Mouse (Mus musculus) neural tube, embryonic 12.5 days (tissue): ENCODE measurements around the gene Pgf. TPM values are rescaled to one million over a fixed set of nuclear protein-coding genes. Genes with fewer than 3 reads are reported as not detected.

Experiments used
- ATAC-seq: fragments of 200-750 bp; cut with Nextera tagmentation; 2 replicates; pipeline ENCODE4 v1.8.0; 2017; ENCODE audit warnings: low read depth, mild to moderate bottlenecking, moderate TSS enrichment, moderate library complexity; ENCODE audit not compliant: low FRiP score
- H3K27ac ChIP-seq: fragments of 300-500 bp; sonication (generic); 2 replicates; pipeline ENCODE4 v1.5.1; 2016
- H3K27me3 ChIP-seq: fragments of 300-500 bp; sonication (generic); replicated peaks from 2 replicates; pipeline ENCODE4 v1.6.1; 2016; ENCODE audit warnings: mild to moderate bottlenecking
- H3K36me3 ChIP-seq: fragments of 300-500 bp; sonication (generic); 2 replicates; pipeline ENCODE4 v1.6.1; 2016; ENCODE audit warnings: mild to moderate bottlenecking
- H3K4me1 ChIP-seq: fragments of 300-500 bp; sonication (generic); 2 replicates; pipeline ENCODE4 v1.6.1; 2016
- H3K4me2 ChIP-seq: fragments of 300-500 bp; sonication (generic); replicated peaks from 2 replicates; pipeline ENCODE4 v1.6.1; 2016; ENCODE audit warnings: mild to moderate bottlenecking
- H3K4me3 ChIP-seq: fragments of 300-500 bp; sonication (generic); 2 replicates; pipeline ENCODE4 v1.5.1; 2016
- H3K9ac ChIP-seq: fragments of 300-500 bp; sonication (generic); 2 replicates; pipeline ENCODE4 v1.6.1; 2016; ENCODE audit warnings: mild to moderate bottlenecking
- H3K9me3 ChIP-seq: fragments of 300-500 bp; sonication (generic); 2 replicates; pipeline ENCODE4 v1.6.1; 2016; ENCODE audit warnings: mild to moderate bottlenecking
- WGBS: fragments of 180-500 bp; shearing (Covaris S2); methylation state at CpG from one replicate; pipeline ENCODE4 v1.1.7; 2016; 5-methylcytosine and 5-hydroxymethylcytosine counted together
- polyA plus RNA-seq: library from polyadenylated mRNA; unstranded; fragments of >200 nt; fragmentation: Nextera tagmentation; extraction: Ambion mirVana; gene quantifications from 2 replicates; pipeline ENCODE4 v1.2.1, GENCODE M21; 2016

Gene Pgf
- polyA plus RNA-seq, 1 experiment from 2014 or later: 10.9 TPM

DNA sequence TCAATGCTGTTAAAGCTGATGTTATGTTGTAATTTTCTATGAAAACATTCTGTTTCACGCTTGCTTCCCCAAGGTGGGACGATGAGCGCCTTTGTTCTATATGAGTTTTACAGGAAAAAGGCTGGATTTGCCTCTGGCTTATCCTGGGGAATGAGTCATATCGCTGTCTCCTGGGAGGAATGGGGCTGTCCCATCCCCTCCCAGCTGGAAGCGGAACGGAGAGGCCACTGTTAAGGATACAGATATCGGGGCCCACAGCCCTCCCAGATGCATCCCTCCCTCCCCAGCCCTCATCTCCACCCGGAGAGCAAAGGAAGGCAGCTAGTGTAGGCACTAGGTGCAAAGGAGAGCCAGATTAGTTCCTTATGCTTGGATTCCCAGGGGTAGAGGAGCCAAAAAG lies 8.2 kb upstream of the Pgf start:
- Histone ChIP-seq H3K27me3 (no peaks in the 10 kb centered on the region; the same call in 1 of the 2 replicates), H3K4me1 (peaks cover 20% of the 10 kb centered on the region), H3K9ac (no peak overlapping the region), H3K36me3 (no peaks in the 10 kb centered on the region), H3K9me3 (no peaks in the 10 kb centered on the region), H3K4me2 (no peak overlapping the region), H3K4me3 (no peak overlapping the region), H3K27ac (no peak overlapping the region)
- ATAC-seq: no peak
- WGBS: 69% methylated on average over 8 of the region's 8 CpGs

DNA sequence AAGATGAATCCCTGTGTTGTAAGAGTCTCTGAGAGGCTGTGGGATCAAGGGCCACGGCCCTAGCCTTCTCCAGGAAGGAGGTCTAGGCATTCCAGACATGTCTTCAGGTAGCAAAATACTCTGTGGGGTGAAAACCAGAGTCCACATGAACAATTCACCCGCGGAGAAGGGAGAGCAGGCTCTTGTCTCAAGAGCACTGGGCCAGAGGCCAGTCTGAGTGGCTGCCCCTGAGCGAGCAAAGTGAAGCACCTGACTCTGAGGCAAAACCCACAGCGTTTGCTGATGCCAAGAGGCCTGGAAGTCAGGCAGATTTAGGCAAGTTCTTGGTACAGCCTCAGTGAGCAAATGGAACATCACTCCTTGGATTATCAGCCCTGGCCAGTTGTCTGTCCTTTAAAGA lies 6.5 kb upstream of the Pgf start:
- Histone ChIP-seq H3K27me3 (no peaks in the 10 kb centered on the region; the same call in none of the 2 replicates), H3K9ac (no peak overlapping the region), H3K4me2 (no peak overlapping the region), H3K27ac (no peak overlapping the region), H3K36me3 (no peaks in the 10 kb centered on the region), H3K9me3 (no peaks in the 10 kb centered on the region), H3K4me3 (no peak overlapping the region), H3K4me1 (peaks cover 20% of the 10 kb centered on the region)
- 77% methylated on average over 5 of the region's 5 CpGs for WGBS
- ATAC-seq: no peak

DNA sequence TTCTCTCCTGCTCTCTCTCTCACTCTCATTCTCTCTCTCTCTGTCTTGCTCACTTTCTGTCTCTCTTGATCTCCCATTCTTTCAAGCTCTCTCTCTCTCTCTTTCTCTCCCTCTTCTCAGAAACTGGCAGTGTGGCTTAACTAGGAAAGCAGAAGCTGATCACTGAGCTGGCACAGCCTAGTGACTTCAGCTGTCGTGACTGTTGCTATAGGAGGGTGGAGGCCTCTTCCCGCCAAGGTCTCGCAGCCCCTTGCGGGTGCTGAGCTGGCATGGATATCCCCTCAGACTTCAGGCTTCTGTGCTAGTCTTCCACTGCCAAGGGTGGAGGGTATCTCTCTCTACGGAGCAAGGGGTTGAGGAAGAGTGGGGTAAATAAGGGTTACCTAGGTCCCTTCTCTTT lies 5.3 kb upstream of the Pgf start:
- no peak overlapping the region for H3K9ac ChIP-seq
- H3K9me3 ChIP-seq: no peaks in the 10 kb centered on the region
- no peak overlapping the region for H3K27ac ChIP-seq
- peak overlapping the region; percentile 38; the same call in 1 of the 2 replicates for H3K4me2 ChIP-seq
- 68% methylated on average over 5 of the region's 5 CpGs for WGBS
- no peak for ATAC-seq
- peaks cover 8% of the 10 kb centered on the region for H3K27me3 ChIP-seq
- no peak overlapping the region for H3K4me3 ChIP-seq
- no peaks in the 10 kb centered on the region for H3K36me3 ChIP-seq
- peaks cover 20% of the 10 kb centered on the region for H3K4me1 ChIP-seq

DNA sequence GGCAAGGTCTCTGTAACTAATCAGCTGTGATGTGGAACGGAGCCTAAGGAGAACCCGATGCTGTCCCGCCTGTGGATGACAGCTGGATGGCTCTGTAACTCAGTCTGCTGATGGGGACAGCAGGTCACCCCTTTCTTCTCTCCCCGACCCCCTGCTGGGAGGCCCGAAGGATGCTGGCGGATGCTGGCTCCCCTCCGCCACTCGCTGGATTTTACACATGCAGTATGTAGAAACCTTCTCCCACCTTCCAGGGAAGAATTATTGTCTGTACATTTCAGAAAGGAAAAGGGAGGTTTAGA lies 4.7 kb upstream of the Pgf start:
- peak overlapping the region; percentile 38 for H3K4me2 ChIP-seq
- peaks cover 14% of the 10 kb centered on the region for H3K27me3 ChIP-seq
- no peak overlapping the region for H3K27ac ChIP-seq
- 1% methylated on average over 8 of the region's 8 CpGs for WGBS
- H3K9ac ChIP-seq: 0 out of 2 replicates have a peak overlapping the region, but pooled peaks have one; percentile 29
- no peaks in the 10 kb centered on the region for H3K36me3 ChIP-seq
- peaks cover 24% of the 10 kb centered on the region for H3K4me1 ChIP-seq
- peak; percentile 78 for ATAC-seq
- H3K4me3 ChIP-seq: no peak overlapping the region
- H3K9me3 ChIP-seq: no peaks in the 10 kb centered on the region

DNA sequence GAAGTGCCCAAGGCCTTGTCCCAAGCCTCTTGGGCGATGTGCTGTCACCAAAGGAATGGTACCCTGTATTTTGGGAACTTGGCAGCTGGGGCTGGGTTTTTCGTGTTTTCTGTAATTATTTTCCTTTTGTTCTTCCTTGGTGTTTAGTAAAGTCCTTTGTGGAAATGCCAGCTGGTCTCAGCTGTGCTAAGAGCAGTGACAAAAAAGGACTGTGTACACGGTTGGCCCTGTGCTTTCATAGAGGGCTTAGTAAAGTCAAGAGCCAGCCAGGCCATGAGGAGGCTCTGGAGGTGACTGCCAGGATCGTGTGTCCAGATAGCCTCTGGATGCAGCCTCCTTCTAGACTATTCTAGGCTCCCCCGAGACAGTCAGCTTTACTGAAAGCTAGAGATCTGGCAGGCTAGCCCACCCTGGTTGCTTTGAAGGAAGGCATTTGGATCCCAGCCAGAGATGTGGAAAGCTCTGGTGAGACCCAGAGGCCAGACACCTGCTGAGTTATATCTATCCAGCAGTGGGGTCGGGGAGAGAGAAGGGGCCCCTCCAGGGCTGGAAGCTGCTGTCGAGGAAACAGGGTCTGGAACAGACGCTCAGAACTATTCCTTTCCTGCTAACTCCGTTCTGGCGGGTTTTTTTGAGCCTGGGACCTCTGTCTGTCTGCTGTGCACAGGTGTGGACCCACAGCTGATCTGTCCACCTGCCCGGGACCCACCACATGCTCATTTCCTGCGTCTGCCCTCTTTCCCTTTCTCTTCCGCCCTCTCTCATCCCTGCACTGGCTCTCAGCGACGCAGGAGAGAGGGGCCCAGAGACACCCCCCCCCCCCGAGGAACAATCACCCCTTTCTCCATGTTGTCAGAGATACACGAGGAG lies 4.1 kb upstream of the Pgf start:
- peaks cover 30% of the 10 kb centered on the region for H3K4me1 ChIP-seq
- H3K4me2 ChIP-seq: peak overlapping the region; percentile 38
- no peaks in the 10 kb centered on the region for H3K9me3 ChIP-seq
- H3K27me3 ChIP-seq: peaks cover 18% of the 10 kb centered on the region
- no peak overlapping the region for H3K4me3 ChIP-seq
- WGBS: 20% methylated on average over 17 of the region's 17 CpGs
- no peaks in the 10 kb centered on the region for H3K36me3 ChIP-seq
- no peak overlapping the region for H3K27ac ChIP-seq
- H3K9ac ChIP-seq: 0 out of 2 replicates have a peak overlapping the region, but pooled peaks have one; percentile 29
- peak; percentile 62 for ATAC-seq

DNA sequence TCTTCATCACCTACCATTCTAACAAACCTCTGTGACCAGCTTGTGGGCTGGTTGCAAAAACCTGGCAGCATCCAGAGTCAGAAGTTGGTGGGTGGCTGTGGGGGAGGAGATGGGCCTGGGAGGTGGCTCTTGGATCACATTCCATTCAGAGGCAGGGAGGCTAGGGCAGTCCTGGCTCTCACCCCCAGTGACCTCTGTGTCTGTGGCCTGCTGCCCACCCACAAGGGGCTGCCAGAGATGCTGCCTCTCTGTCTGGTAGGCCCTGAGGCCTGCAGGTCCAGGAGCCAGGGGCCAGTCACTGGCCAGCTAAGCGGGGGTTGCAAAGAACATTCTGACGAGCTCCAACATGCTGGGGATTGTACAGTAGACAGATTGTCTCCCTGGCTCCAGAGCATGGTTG lies 704 bp upstream of the Pgf start:
- 81% methylated on average over 2 of the region's 2 CpGs for whole genome bisulfite sequencing
- H3K4me2 ChIP-seq: no peak overlapping the region
- H3K9ac ChIP-seq: no peak overlapping the region
- H3K27me3 ChIP-seq: peaks cover 22% of the 10 kb centered on the region
- no peaks in the 10 kb centered on the region for H3K9me3 ChIP-seq
- ATAC-seq: no peak
- H3K27ac ChIP-seq: no peak overlapping the region
- no peak overlapping the region for H3K4me3 ChIP-seq
- peaks cover 48% of the 10 kb centered on the region for H3K4me1 ChIP-seq
- no peaks in the 10 kb centered on the region for H3K36me3 ChIP-seq

DNA sequence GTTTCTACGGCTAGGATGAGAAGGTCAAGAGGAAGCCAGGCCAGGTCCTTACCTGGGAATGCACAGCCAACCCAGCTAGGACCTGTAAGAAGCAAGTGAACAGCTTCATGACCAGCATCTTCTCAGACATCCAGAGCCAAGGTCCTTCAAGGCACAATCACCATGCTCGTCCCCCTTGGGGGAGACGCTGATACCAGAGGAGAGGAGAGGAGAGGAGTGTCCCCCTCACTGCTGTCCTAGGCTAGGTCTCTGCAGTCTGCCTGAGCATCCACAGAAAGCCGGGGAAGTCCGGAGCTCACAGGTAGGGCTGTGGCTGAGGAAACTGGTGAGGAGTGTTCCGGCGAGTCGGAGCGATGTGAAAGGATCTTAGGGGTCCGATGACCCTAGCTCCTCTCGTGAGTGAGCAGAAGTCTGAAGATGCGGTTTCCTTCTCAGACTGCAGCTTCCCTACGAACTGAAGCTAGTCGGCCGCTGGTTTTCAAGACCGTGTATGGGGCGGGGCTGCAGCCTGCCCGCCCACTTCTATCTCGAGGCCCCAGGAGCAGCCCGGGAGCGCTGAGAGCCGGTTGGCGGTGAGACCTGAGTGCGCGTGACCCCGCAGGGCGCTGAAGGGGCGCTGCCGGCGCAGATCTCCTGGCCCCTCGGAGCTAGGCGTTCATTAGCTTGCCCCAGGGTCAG lies 605 bp downstream of the Pgf start:
- peaks cover 22% of the 10 kb centered on the region for H3K27me3 ChIP-seq
- 4% methylated on average over 32 of the region's 32 CpGs for whole genome bisulfite sequencing
- peaks cover 36% of the 10 kb centered on the region for H3K4me1 ChIP-seq
- H3K36me3 ChIP-seq: no peaks in the 10 kb centered on the region
- H3K4me3 ChIP-seq: peak overlapping the region; percentile 26
- peak overlapping the region; percentile 64 for H3K4me2 ChIP-seq
- H3K27ac ChIP-seq: no peak overlapping the region
- peak overlapping the region; percentile 38; the same call in 1 of the 2 replicates for H3K9ac ChIP-seq
- H3K9me3 ChIP-seq: no peaks in the 10 kb centered on the region
- ATAC-seq: no peak

DNA sequence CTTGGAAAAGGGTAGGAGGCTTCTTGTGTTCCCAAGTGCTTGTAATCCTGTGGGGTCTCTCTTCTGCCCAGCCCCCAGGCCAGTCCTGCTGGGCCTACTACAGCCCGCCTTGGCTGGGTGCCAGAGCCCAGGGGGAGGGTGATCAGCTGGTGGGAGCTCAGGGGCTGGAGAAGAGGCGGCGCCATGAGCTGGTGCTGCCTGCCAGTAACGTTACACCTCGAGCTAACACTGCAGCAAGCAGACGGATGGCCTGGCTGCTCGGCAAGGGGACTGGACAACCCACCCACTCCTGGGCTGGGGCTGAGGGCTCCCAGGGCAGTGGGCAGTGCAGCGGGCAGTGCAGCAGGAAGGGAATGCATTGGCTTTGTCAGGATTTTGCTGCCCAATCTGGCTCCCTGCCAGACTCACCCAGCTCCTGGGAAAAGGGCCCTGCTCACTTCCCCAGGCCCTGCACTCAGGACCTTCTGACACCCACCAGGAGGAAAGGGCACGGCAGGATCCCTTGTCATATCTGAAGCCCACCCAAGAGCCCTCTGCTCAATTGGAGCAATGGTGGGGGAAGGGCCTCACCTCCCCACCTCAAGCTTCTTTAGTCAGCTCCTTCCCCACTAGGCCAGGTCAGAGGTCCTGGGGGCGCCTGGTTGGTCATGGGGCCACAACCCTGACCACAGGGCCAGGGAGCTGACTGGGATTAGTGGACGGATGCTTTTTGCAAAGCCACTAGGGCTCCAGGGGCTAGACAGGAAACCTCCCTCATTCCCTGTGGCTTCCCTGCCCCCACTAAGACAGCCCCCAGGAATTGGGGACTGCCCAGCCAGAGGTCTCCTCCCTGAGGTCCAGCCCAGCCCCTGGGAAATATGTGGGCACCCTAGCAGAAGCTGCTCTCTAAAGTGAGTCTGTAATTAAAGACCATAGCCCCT lies 1.4 kb downstream of the Pgf start:
- 14% methylated on average over 11 of the region's 11 CpGs for WGBS
- Histone ChIP-seq H3K4me3 (peak overlapping the region; percentile 26), H3K27me3 (peaks cover 22% of the 10 kb centered on the region), H3K4me1 (peaks cover 28% of the 10 kb centered on the region), H3K4me2 (peak overlapping the region; percentile 64), H3K9me3 (no peaks in the 10 kb centered on the region), H3K36me3 (no peaks in the 10 kb centered on the region), H3K27ac (no peak overlapping the region), H3K9ac (peak overlapping the region; percentile 38; the same call in 1 of the 2 replicates)
- ATAC-seq: peak; percentile 83

DNA sequence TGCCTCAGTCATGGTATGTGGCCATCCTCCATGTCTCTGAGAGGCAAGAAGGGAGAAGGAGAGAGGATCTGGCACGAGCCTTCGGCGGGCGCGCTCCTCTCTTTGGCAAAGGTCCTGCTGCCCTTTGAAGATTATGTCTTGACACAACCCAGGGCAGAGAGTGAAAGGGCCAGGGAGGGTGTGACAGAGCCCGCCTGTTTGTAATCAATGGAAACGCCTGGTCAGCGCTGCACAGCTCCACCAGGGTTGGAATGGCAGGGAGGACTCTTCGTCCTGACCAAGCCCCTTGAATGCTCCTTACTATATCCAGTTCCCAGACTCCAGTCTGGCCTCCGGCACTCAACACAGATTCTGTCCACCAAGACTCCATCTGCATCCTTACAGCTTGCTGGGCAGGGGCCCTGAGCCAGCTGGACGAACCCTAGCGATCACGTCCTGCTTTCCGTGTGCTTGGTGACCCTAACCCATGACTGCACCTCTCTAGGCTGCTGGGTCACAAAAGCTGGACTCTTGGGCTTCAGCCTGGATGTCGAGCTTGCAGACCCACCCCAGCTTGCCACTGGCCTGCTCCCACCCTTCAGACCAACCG lies 2.4 kb downstream of the Pgf start:
- Histone ChIP-seq H3K9ac (0 out of 2 replicates have a peak overlapping the region, but pooled peaks have one; percentile 38), H3K4me1 (peaks cover 28% of the 10 kb centered on the region), H3K4me3 (peak overlapping the region; percentile 20), H3K36me3 (no peaks in the 10 kb centered on the region), H3K9me3 (no peaks in the 10 kb centered on the region), H3K27me3 (peaks cover 22% of the 10 kb centered on the region), H3K27ac (no peak overlapping the region), H3K4me2 (peak overlapping the region; percentile 64)
- WGBS: 52% methylated on average over 16 of the region's 16 CpGs
- 0 out of 2 replicates have a peak, but pooled peaks have one; percentile 9 for ATAC-seq

DNA sequence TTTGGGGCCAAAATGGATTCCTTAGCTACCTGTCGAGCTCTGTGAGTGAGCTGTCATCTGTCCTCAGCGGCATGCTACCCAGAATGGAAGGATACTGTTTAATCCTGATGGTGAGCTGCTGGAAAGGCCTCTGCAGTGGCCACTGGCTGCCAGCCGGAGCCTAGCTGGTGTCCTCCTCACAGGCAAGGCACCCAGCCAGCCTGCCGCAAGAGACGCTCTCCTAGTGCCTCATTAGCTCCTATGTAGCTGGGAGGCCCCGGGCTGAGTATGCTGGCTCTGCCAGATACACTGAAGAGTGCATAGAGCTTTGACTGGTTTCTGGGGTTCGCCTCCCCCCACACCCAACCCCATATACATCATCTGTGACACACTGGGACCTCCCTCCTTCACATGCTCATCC lies 3.6 kb downstream of the Pgf start:
- ATAC-seq: no peak
- no peaks in the 10 kb centered on the region for H3K36me3 ChIP-seq
- WGBS: 74% methylated on average over 7 of the region's 7 CpGs
- no peaks in the 10 kb centered on the region for H3K9me3 ChIP-seq
- no peak overlapping the region for H3K9ac ChIP-seq
- peaks cover 37% of the 10 kb centered on the region for H3K4me1 ChIP-seq
- no peak overlapping the region for H3K4me3 ChIP-seq
- no peak overlapping the region for H3K27ac ChIP-seq
- H3K27me3 ChIP-seq: peaks cover 22% of the 10 kb centered on the region
- H3K4me2 ChIP-seq: no peak overlapping the region

DNA sequence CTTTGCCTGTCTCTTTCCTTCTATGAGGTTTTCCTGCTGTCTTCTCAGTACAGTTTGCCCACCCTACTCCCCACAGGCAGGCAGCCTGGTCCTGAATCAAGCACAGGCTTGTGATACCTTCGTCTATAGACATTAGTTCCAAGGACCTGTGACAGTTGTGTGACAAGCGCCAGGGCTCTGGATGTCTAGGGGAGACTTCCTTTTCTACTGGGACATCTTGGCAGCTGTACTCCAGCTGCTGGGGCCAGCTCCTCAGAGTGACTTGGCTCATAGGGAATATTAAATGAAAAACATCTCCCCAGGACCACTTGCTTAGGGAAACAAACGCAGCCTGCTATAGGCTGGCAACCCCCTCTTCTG lies 6.7 kb downstream of the Pgf start:
- Histone ChIP-seq H3K9ac (no peak overlapping the region), H3K9me3 (no peaks in the 10 kb centered on the region), H3K36me3 (peaks cover 4% of the 10 kb centered on the region; the same call in 1 of the 2 replicates), H3K27me3 (peaks cover 5% of the 10 kb centered on the region; the same call in 1 of the 2 replicates), H3K4me1 (peaks cover 19% of the 10 kb centered on the region), H3K4me3 (no peak overlapping the region), H3K4me2 (no peak overlapping the region), H3K27ac (no peak overlapping the region)
- 84% methylated on average over 3 of the region's 3 CpGs for WGBS
- ATAC-seq: no peak
